Mouse (Mus musculus) forebrain, embryonic 16.5 days (tissue): ENCODE measurements around the gene Cab39. TPM values are rescaled to one million over a fixed set of nuclear protein-coding genes. Genes with fewer than 3 reads are reported as not detected.

Experiments
- ATAC-seq: fragments of 200-750 bp; cut with Nextera tagmentation; 2 replicates; pipeline ENCODE4 v1.8.0; 2017; ENCODE audit warnings: mild to moderate bottlenecking, moderate library complexity
- H3K27ac ChIP-seq: fragments of 300-500 bp; sonication (generic); 2 replicates; pipeline ENCODE4 v1.5.1; 2014; ENCODE audit warnings: low read length, control low read depth
- H3K27me3 ChIP-seq: fragments of 300-500 bp; sonication (generic); replicated peaks from 2 replicates; pipeline ENCODE4 v1.6.1; 2014; ENCODE audit warnings: low read length; ENCODE audit not compliant: control insufficient read depth, insufficient read depth
- H3K36me3 ChIP-seq: fragments of 300-500 bp; sonication (generic); 2 replicates; pipeline ENCODE4 v1.6.1; 2014; ENCODE audit not compliant: control insufficient read depth, insufficient read depth
- H3K4me1 ChIP-seq: fragments of 300-500 bp; sonication (generic); replicated peaks from 2 replicates; pipeline ENCODE4 v1.6.1; 2014; ENCODE audit warnings: low read length; ENCODE audit not compliant: control insufficient read depth, insufficient read depth
- H3K4me2 ChIP-seq: fragments of 300-500 bp; sonication (generic); 2 replicates; pipeline ENCODE4 v1.6.1; 2014; ENCODE audit warnings: mild to moderate bottlenecking, low read length, control low read depth
- H3K4me3 ChIP-seq: fragments of 300-500 bp; sonication (generic); replicated peaks from 2 replicates; pipeline ENCODE4 v1.5.1; 2014; ENCODE audit warnings: mild to moderate bottlenecking, low read length, control low read depth
- H3K9ac ChIP-seq: fragments of 300-500 bp; sonication (generic); replicated peaks from 2 replicates; pipeline ENCODE4 v1.6.1; 2014; ENCODE audit warnings: low read depth, low read length, control low read depth
- H3K9me3 ChIP-seq: fragments of 300-500 bp; sonication (generic); 2 replicates; pipeline ENCODE4 v1.6.1; 2016; ENCODE audit warnings: low read length; ENCODE audit not compliant: control insufficient read depth
- WGBS: fragments of 180-500 bp; shearing (Covaris S2); extraction: QIAGEN DNeasy Blood & Tissue Kit; methylation state at CpG from one replicate; pipeline ENCODE4 v1.1.7; 2014; 5-methylcytosine and 5-hydroxymethylcytosine counted together
- polyA plus RNA-seq: library from polyadenylated mRNA; unstranded; fragments of >200 nt; fragmentation: Nextera tagmentation; extraction: Ambion mirVana; gene quantifications from 2 replicates; pipeline ENCODE4 v1.2.1, GENCODE M21; 2015

Gene Cab39
- polyA plus RNA-seq, 1 experiment from 2014 or later, result 47.1 TPM

DNA sequence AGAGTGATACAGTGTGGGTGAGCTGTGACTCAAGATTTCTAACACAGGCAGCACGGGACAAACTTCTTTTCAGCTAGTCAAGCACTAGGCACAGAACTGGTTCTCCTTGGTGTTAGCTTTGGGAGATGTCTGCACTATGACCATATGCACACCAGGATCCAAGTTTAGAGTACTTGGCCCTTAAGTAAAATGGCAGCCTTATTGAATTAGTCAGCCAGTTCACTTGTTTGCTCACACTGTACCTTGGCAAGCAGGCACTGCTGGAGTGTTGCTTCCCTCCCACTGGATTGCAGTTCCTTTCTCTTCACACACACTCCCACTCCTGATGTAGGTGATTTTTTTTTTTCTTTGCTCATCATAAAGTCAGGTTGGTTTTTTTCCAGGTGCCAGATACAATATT lies 35.8 kb downstream of the Cab39 start:
- no peak for ATAC-seq
- H3K27me3 ChIP-seq, result no peaks in the 10 kb centered on the region
- H3K4me1 ChIP-seq, result no peaks in the 10 kb centered on the region
- H3K27ac ChIP-seq, result no peak overlapping the region
- no peak overlapping the region for H3K4me2 ChIP-seq
- WGBS, result 91% methylated on average over 1 of the region's 1 CpGs
- peaks cover 8% of the 10 kb centered on the region; the same call in 1 of the 2 replicates for H3K36me3 ChIP-seq
- H3K9ac ChIP-seq, result no peak overlapping the region
- no peak overlapping the region for H3K4me3 ChIP-seq
- H3K9me3 ChIP-seq, result no peaks in the 10 kb centered on the region

DNA sequence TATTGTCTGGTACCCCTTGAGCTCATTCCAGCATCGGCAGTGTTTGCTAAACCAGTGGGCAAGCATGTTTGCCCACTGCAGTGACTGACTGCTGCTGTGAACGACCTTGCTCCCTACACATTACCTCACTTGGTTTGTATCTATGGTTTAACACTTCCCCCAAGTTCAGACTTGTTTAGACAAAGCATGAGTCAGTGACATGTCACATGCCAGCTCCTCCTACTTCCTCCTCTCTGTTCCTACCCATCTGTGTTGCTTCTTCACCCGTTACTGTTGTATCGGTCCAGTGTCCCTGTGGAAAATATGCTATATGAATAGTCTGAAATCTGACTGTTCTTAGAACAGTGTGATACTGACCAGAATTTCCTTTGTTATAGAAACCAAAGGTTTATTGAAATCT lies 44.8 kb downstream of the Cab39 start:
- Histone ChIP-seq H3K4me1 (no peaks in the 10 kb centered on the region), H3K4me3 (no peak overlapping the region), H3K27ac (no peak overlapping the region), H3K9me3 (no peaks in the 10 kb centered on the region), H3K9ac (no peak overlapping the region), H3K4me2 (no peak overlapping the region), H3K27me3 (no peaks in the 10 kb centered on the region), H3K36me3 (peaks cover 5% of the 10 kb centered on the region; the same call in 1 of the 2 replicates)
- ATAC-seq, result peak; percentile 28; the same call in 1 of the 2 replicates
- WGBS, result 83% methylated on average over 4 of the region's 4 CpGs

DNA sequence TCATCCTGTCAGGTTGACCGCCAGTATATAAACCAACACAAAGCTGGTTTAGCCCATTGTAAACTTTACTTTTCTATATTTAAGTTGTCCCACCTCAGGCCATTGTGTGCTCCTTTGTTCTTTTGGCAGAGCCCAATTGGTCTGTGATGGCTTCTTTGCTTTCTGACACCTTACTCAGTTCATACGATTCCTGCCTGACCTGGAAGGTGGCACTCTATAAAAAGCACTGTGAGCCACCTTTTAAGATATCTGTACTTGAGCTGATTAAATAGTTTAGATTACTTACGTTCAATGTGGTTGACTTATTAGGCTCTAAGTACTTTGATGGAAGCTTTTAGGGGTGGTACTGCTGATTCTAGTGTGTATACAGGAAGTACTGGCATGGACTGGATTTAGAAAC lies 46.1 kb downstream of the Cab39 start:
- Histone ChIP-seq H3K4me3 (no peak overlapping the region), H3K36me3 (peaks cover 5% of the 10 kb centered on the region; the same call in 1 of the 2 replicates), H3K27me3 (no peaks in the 10 kb centered on the region), H3K4me2 (no peak overlapping the region), H3K27ac (no peak overlapping the region), H3K9me3 (no peaks in the 10 kb centered on the region), H3K4me1 (no peaks in the 10 kb centered on the region), H3K9ac (no peak overlapping the region)
- ATAC-seq, result no peak
- WGBS, result 83% methylated on average over 3 of the region's 3 CpGs

DNA sequence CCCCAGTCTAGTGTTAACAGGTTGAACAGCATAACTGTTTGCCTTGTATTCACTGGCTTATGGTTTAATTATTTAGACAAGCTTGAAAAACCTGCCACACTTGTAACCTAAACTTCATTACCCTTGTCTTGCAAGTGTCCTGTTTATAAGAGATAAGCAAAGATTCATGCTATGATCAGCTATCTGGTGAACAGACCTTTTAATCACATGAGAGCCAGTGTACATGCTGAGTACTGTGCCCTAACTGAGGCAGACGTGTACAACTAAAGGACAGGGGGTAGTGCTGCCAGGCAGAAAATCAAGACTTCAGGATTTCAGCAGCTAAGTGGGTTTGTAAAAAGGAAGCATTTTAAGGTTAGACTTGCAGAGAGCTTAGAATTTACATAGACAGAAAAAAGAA lies 46.5 kb downstream of the Cab39 start:
- Histone ChIP-seq H3K36me3 (peaks cover 5% of the 10 kb centered on the region; the same call in 1 of the 2 replicates), H3K4me2 (no peak overlapping the region), H3K9ac (no peak overlapping the region), H3K4me1 (no peaks in the 10 kb centered on the region), H3K9me3 (no peaks in the 10 kb centered on the region), H3K27ac (no peak overlapping the region), H3K27me3 (no peaks in the 10 kb centered on the region), H3K4me3 (no peak overlapping the region)
- 88% methylated on average over 1 of the region's 1 CpGs for WGBS
- ATAC-seq, result no peak

DNA sequence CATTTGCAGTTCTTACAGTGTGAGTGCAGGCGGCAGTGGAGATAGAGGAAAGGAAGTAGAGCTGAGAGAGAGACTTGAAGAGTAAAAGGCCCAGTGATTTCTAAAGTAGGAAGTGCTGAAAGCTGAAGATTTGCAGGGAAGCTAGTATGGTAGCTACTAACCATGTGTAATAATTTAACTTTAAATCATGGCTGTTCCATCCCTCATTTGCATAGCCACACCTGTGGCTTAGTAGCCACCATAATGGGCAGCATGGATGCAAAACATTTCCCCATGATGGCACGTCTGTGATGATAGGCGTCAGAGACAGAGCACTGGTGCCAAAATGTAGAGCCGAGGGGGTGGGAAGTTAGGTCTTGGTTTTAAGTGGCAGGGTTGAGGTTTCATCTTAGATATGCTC lies 47.2 kb downstream of the Cab39 start:
- WGBS, result 86% methylated on average over 4 of the region's 4 CpGs
- Histone ChIP-seq H3K9ac (no peak overlapping the region), H3K36me3 (peaks cover 5% of the 10 kb centered on the region; the same call in 1 of the 2 replicates), H3K4me3 (no peak overlapping the region), H3K9me3 (no peaks in the 10 kb centered on the region), H3K4me1 (no peaks in the 10 kb centered on the region), H3K4me2 (no peak overlapping the region), H3K27ac (no peak overlapping the region), H3K27me3 (no peaks in the 10 kb centered on the region)
- no peak for ATAC-seq

DNA sequence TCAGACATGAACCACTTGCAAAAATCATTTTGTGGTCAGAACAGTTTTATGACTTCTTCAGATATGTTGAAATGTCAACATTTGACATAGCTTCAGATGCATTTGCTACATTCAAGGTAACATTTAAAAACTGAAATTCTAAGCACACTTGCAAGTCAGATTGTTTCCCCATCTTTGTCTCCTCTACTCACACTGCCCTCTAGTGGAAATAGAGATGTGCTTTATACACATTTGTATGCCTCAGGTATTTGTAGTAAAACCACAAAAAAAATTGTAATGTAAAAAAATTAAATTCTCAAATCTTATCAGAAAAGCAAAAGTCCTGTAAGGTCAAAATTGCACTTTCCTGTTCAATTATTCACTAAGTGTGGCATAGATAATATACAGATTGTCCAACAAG lies 49.0 kb downstream of the Cab39 start:
- H3K36me3 ChIP-seq, result peaks cover 9% of the 10 kb centered on the region
- H3K4me2 ChIP-seq, result no peak overlapping the region
- H3K27ac ChIP-seq, result no peak overlapping the region
- no peak overlapping the region for H3K9ac ChIP-seq
- no peaks in the 10 kb centered on the region for H3K9me3 ChIP-seq
- H3K4me1 ChIP-seq, result no peaks in the 10 kb centered on the region
- H3K27me3 ChIP-seq, result no peaks in the 10 kb centered on the region
- no peak for ATAC-seq
- no peak overlapping the region for H3K4me3 ChIP-seq

DNA sequence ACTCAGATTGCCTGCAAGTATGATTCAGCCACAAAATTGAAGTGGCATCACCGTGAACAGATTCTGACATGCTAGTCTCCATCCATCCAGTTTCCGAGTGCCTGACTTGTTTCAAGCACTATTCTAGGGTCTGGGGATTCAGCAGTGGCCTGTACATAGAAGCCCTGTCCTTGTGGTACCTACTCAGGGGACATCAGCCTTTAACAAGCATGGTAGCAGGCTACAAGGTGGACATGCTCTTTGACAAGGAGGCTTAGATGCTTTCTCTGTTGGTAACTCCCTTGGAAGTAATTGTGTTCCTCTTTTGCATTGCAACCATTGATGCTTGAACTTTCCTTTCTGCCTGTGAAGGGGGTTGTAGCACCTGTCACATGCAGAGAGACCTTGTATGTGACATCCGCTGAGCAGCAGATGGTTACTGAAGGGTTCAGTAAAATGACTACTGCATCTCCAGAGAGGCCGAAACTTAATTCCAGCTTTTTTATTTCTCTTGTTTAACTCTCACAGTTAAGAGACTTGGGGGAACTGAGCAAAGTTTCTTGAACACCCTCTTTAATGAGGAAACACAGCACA lies 50.1 kb downstream of the Cab39 start:
- no peak overlapping the region for H3K27ac ChIP-seq
- no peak overlapping the region for H3K9ac ChIP-seq
- WGBS, result 95% methylated on average over 4 of the region's 4 CpGs
- no peak for ATAC-seq
- no peak overlapping the region for H3K4me3 ChIP-seq
- H3K4me2 ChIP-seq, result no peak overlapping the region
- H3K36me3 ChIP-seq, result peaks cover 6% of the 10 kb centered on the region; the same call in 1 of the 2 replicates
- no peaks in the 10 kb centered on the region for H3K4me1 ChIP-seq
- H3K27me3 ChIP-seq, result no peaks in the 10 kb centered on the region
- H3K9me3 ChIP-seq, result no peaks in the 10 kb centered on the region

DNA sequence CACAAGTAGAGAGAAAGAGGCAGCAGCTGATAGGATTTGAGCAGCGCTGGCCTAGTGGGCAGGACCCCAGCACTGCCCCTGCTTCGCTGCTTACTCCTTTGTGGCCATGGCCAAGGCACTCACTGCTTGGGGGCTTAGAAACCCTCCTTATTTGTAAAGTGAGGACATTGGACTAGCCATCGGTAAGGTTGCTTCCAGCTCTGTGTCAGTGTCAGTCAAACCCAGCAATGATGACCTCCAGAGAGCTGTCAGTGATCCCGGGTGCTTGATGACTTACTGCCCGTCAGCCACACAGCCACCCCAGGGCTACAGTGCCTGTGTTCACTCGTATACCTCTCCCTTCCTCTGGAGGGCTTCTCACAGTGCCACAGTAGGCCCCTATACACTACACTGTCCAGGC lies 51.7 kb downstream of the Cab39 start:
- Histone ChIP-seq H3K4me3 (no peak overlapping the region), H3K36me3 (peaks cover 12% of the 10 kb centered on the region; the same call in 1 of the 2 replicates), H3K27me3 (no peaks in the 10 kb centered on the region), H3K27ac (no peak overlapping the region), H3K4me2 (no peak overlapping the region), H3K4me1 (no peaks in the 10 kb centered on the region), H3K9me3 (no peaks in the 10 kb centered on the region), H3K9ac (no peak overlapping the region)
- 82% methylated on average over 6 of the region's 6 CpGs for WGBS
- no peak for ATAC-seq

DNA sequence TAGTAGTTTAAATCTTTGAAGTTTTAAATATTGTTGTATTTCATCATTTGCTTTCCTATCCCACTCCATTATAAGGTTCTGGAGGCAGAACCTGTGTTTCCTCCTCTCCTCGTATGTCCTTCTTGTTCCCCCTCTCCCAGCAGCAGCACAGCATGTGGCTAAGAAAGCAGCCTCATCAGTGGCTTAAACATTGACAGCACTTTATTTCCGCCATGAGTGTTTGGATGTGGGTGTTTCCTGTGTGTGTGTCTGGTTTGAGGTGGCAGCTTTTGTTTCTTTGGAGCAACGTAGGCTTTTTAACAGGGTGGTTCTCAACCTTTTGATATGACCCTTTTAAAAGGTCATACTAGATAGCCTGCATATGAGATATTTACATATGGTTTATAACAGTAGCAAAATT lies 52.2 kb downstream of the Cab39 start:
- Histone ChIP-seq H3K4me3 (no peak overlapping the region), H3K27me3 (no peaks in the 10 kb centered on the region), H3K27ac (no peak overlapping the region), H3K4me2 (no peak overlapping the region), H3K9me3 (no peaks in the 10 kb centered on the region), H3K36me3 (peaks cover 15% of the 10 kb centered on the region; the same call in 1 of the 2 replicates), H3K4me1 (no peaks in the 10 kb centered on the region), H3K9ac (no peak overlapping the region)
- no peak for ATAC-seq
- 78% methylated on average over 3 of the region's 3 CpGs for WGBS

DNA sequence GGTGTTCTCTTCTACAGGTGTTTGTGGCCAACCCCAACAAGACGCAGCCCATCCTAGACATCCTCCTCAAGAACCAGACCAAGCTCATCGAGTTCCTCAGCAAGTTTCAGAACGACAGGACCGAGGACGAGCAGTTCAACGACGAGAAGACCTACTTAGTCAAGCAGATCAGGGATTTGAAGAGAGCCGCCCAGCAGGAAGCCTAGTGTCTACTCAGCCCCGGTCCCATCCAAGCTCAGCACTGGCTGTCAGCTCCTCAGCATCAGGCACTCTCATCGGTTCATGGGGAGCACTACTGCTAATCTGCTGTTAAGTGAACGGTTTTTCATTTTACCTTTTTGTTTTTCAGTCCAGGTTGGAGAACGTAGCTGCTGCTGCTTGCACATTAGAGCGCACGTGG lies 55.8 kb downstream of the Cab39 start:
- Histone ChIP-seq H3K4me3 (no peak overlapping the region), H3K4me2 (no peak overlapping the region), H3K9ac (no peak overlapping the region), H3K27me3 (no peaks in the 10 kb centered on the region), H3K36me3 (peaks cover 16% of the 10 kb centered on the region; the same call in 1 of the 2 replicates), H3K9me3 (no peaks in the 10 kb centered on the region), H3K27ac (no peak overlapping the region), H3K4me1 (no peaks in the 10 kb centered on the region)
- no peak for ATAC-seq
- 92% methylated on average over 14 of the region's 14 CpGs for WGBS
